Mouse (Mus musculus): Measurements from ENCODE around the gene Kcnj1. TPM values are rescaled to one million over a fixed set of nuclear protein-coding genes. Genes with fewer than 3 reads are reported as not detected.

Gene Kcnj1
- polyA plus RNA-seq, 2 experiments: not detected

GRCm38 (mm10) chr9:32417466-32418116 lies 45.3 kb downstream of the Kcnj1 start:
- Histone ChIP-seq H3K27me3 (ENCODE audit: control insufficient read depth, insufficient read depth, low read length) (no peaks in the 10 kb centered on the region), H3K9ac (replicated peaks) (no peak overlapping the region), H3K4me1 (replicated peaks; ENCODE audit: control insufficient read depth in 2 of 2, insufficient read depth in 2 of 2, low read length in 1 of 2) (0 out of 4 replicates have a peak, but pooled peaks cover 0 to 2% of the 10 kb centered on the region in 2 experiments), H3K4me3 (ENCODE audit: insufficient read depth in 1 of 2, low read depth in 2 of 2, low read length in 2 of 2) (no peak overlapping the region), H3K4me2 (ENCODE audit: low read depth) (no peak overlapping the region), H3K36me3 (replicated peaks; ENCODE audit: control insufficient read depth, insufficient read depth, low read depth) (no peaks in the 10 kb centered on the region), H3K9me3 (ENCODE audit: control insufficient read depth, low read length) (no peaks in the 10 kb centered on the region), H3K27ac (no peak overlapping the region)
- no peak for DNase-seq (ENCODE audit: low read depth in 3 of 3, low spot score in 3 of 3)
- no peak for ATAC-seq (ENCODE audit: insufficient read depth)
- TF ChIP-seq EP300 (IDR thresholded peaks at IDR 0.05; ENCODE audit: low read depth) (no peak), CTCF (IDR thresholded peaks at IDR 0.05; ENCODE audit: low read depth) (no peak)
- 53% methylated on average over 8 of the region's 8 CpGs for WGBS (ENCODE audit: insufficient replicate concordance)

GRCm38 (mm10) chr9:32420711-32421110 lies 48.4 kb downstream of the Kcnj1 start:
- H3K36me3 ChIP-seq (replicated peaks; ENCODE audit: control insufficient read depth, insufficient read depth, low read depth): no peaks in the 10 kb centered on the region
- TF ChIP-seq CTCF (IDR thresholded peaks at IDR 0.05; ENCODE audit: low read depth) (no peak), EP300 (IDR thresholded peaks at IDR 0.05; ENCODE audit: low read depth) (no peak)
- H3K4me1 ChIP-seq (replicated peaks; ENCODE audit: control insufficient read depth in 2 of 2, insufficient read depth in 2 of 2, low read length in 1 of 2): no peaks in the 10 kb centered on the region
- no peak overlapping the region for H3K4me3 ChIP-seq (ENCODE audit: insufficient read depth in 1 of 2, low read depth in 2 of 2, low read length in 2 of 2)
- DNase-seq (ENCODE audit: low read depth in 3 of 3, low spot score in 3 of 3) (no peak), ATAC-seq (ENCODE audit: insufficient read depth) (no peak)
- H3K9me3 ChIP-seq (ENCODE audit: control insufficient read depth, low read length): no peaks in the 10 kb centered on the region
- no peak overlapping the region for H3K4me2 ChIP-seq (ENCODE audit: low read depth)
- no peak overlapping the region for H3K27ac ChIP-seq
- no peak overlapping the region for H3K9ac ChIP-seq (replicated peaks)
- no peaks in the 10 kb centered on the region for H3K27me3 ChIP-seq (ENCODE audit: control insufficient read depth, insufficient read depth, low read length)

DNA sequence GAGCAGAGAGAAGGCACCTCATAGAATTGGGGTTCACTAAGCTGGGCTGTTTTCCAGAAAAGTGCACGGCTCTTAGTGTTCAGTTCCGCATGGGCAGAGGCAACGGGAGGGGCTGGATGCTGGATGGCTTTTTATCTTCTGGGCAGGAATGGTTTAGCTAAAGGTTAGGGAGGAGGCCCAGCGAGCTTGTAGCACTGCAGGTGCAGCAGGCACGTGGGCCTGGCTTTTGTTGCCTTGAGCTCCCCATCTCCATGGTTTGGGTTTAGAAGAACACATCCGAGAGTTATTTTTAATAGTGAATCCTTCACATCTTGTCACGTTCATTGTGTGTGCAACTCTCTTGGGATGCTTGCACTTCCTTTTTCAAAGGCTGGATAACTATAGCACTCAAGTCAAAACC lies 53.0 kb downstream of the Kcnj1 start:
- no peak for DNase-seq (ENCODE audit: low read depth in 3 of 3, low spot score in 3 of 3)
- H3K27me3 ChIP-seq (ENCODE audit: control insufficient read depth, insufficient read depth, low read length): no peaks in the 10 kb centered on the region
- 0 out of 4 replicates have a peak, but pooled peaks cover 0 to 2% of the 10 kb centered on the region in 2 experiments for H3K4me1 ChIP-seq (replicated peaks; ENCODE audit: control insufficient read depth in 2 of 2, insufficient read depth in 2 of 2, low read length in 1 of 2)
- H3K9me3 ChIP-seq (ENCODE audit: control insufficient read depth, low read length): no peaks in the 10 kb centered on the region
- H3K36me3 ChIP-seq (replicated peaks; ENCODE audit: control insufficient read depth, insufficient read depth, low read depth): no peaks in the 10 kb centered on the region
- no peak overlapping the region for H3K4me2 ChIP-seq (ENCODE audit: low read depth)
- TF ChIP-seq CTCF (IDR thresholded peaks at IDR 0.05; ENCODE audit: low read depth) (no peak), EP300 (IDR thresholded peaks at IDR 0.05; ENCODE audit: low read depth) (no peak)
- 67% methylated on average over 7 of the region's 7 CpGs for WGBS (ENCODE audit: insufficient replicate concordance)
- no peak overlapping the region for H3K9ac ChIP-seq (replicated peaks)
- no peak for ATAC-seq (ENCODE audit: insufficient read depth)
- H3K4me3 ChIP-seq (ENCODE audit: insufficient read depth in 1 of 2, low read depth in 2 of 2, low read length in 2 of 2): no peak overlapping the region
- no peak overlapping the region for H3K27ac ChIP-seq

GRCm38 (mm10) chr9:32431061-32431460 lies 58.8 kb downstream of the Kcnj1 start:
- WGBS (ENCODE audit: insufficient replicate concordance): 53% methylated on average over 3 of the region's 3 CpGs

GRCm38 (mm10) chr9:32434241-32435213 lies 62.2 kb downstream of the Kcnj1 start:
- no peak overlapping the region for H3K4me3 ChIP-seq (ENCODE audit: insufficient read depth in 1 of 2, low read depth in 2 of 2, low read length in 2 of 2)
- 0 out of 4 replicates have a peak, but pooled peaks cover 0 to 2% of the 10 kb centered on the region in 2 experiments for H3K4me1 ChIP-seq (replicated peaks; ENCODE audit: control insufficient read depth in 2 of 2, insufficient read depth in 2 of 2, low read length in 1 of 2)
- no peak for ATAC-seq (ENCODE audit: insufficient read depth)
- H3K9me3 ChIP-seq (ENCODE audit: control insufficient read depth, low read length): no peaks in the 10 kb centered on the region
- no peak overlapping the region for H3K27ac ChIP-seq
- no peaks in the 10 kb centered on the region for H3K27me3 ChIP-seq (ENCODE audit: control insufficient read depth, insufficient read depth, low read length)
- H3K9ac ChIP-seq (replicated peaks): no peak overlapping the region
- H3K36me3 ChIP-seq (replicated peaks; ENCODE audit: control insufficient read depth, insufficient read depth, low read depth): no peaks in the 10 kb centered on the region
- TF ChIP-seq EP300 (IDR thresholded peaks at IDR 0.05; ENCODE audit: low read depth) (no peak), CTCF (IDR thresholded peaks at IDR 0.05; ENCODE audit: low read depth) (no peak)
- WGBS (ENCODE audit: insufficient replicate concordance): 68% methylated on average over 19 of the region's 19 CpGs
- DNase-seq (ENCODE audit: low read depth in 3 of 3, low spot score in 3 of 3): no peak
- no peak overlapping the region for H3K4me2 ChIP-seq (ENCODE audit: low read depth)

More at GRCm38 (mm10) chr9:32431061-32431460, 58.8 kb downstream of the Kcnj1 start:
- Histone ChIP-seq H3K27me3 (ENCODE audit: control insufficient read depth, insufficient read depth, low read length) (no peaks in the 10 kb centered on the region), H3K9ac (replicated peaks) (no peak overlapping the region), H3K9me3 (ENCODE audit: control insufficient read depth, low read length) (no peaks in the 10 kb centered on the region), H3K27ac (no peak overlapping the region), H3K36me3 (replicated peaks; ENCODE audit: control insufficient read depth, insufficient read depth, low read depth) (no peaks in the 10 kb centered on the region), H3K4me3 (ENCODE audit: insufficient read depth in 1 of 2, low read depth in 2 of 2, low read length in 2 of 2) (no peak overlapping the region), H3K4me2 (ENCODE audit: low read depth) (no peak overlapping the region), H3K4me1 (replicated peaks; ENCODE audit: control insufficient read depth in 2 of 2, insufficient read depth in 2 of 2, low read length in 1 of 2) (0 out of 4 replicates have a peak, but pooled peaks cover 0 to 3% of the 10 kb centered on the region in 2 experiments)
- TF ChIP-seq CTCF (IDR thresholded peaks at IDR 0.05; ENCODE audit: low read depth): no peak
- TF ChIP-seq EP300 (IDR thresholded peaks at IDR 0.05; ENCODE audit: low read depth): no peak
- ATAC-seq (ENCODE audit: insufficient read depth) (no peak), DNase-seq (ENCODE audit: low read depth in 3 of 3, low spot score in 3 of 3) (no peak)

Measured in liver, embryonic 14.5 days (tissue).